20 mouse cellular contexts compared by ENCODE assay signal in the genomic region with DNA sequence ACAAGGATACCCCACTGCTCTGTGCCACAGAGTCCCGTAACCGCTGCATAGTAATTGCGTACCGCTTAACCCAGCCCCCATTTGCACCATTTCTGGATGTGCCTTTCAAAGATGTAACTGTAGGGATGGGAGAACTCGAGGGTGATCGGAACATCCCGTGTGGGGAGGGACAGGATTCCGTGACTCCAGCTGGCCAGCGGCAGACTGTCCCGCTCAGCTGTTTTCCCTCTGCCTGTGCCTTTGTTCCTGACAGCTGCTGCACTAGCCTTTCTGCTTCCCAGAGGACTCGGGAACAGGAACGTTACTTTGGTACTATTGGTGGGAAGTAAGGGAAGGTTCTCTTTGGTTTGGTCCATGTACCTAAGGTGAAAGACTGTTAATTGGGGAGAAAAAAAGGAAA. TPM values are rescaled to one million over a fixed set of nuclear protein-coding genes. Genes with fewer than 3 reads are reported as not detected.
DNase-seq lines count a peak whose midpoint lies in the region; ATAC-seq and TF ChIP-seq lines count a peak whose summit lies in the region.
"Had no signal": no experiment of that assay in that cellular context is flagged by ENCODE, and none has a peak within 500 bp of the region (broad histone marks: within the 10 kb centered on the region; RNA-seq: fewer than 3 reads in every experiment).

No protein-coding gene starts in this region.

- 87% methylated on average over 12 of the region's 12 CpGs for WGBS in limb, embryonic 13.5 days
- 93% methylated on average over 12 of the region's 12 CpGs for WGBS in limb, embryonic 10.5 days
- WGBS in hindbrain, postnatal 0 days, result 59% methylated on average over 12 of the region's 12 CpGs
- WGBS in forebrain, postnatal 0 days, result 86% methylated on average over 12 of the region's 12 CpGs

- H3K4me3 ChIP-seq in limb, embryonic 13.5 days, result no peak overlapping the region
- H3K4me3 ChIP-seq in limb, embryonic 10.5 days, result no peak overlapping the region
- H3K4me3 ChIP-seq in E14TG2a.4 (replicated peaks; ENCODE audit: low read length), result 0 out of 2 replicates have a peak overlapping the region, but pooled peaks have one; percentile 17
- no peak overlapping the region for H3K4me3 ChIP-seq in hindbrain, postnatal 0 days (ENCODE audit: low read length)
- H3K4me3 ChIP-seq in forebrain, postnatal 0 days (ENCODE audit: low read depth, low read length), result no peak overlapping the region
- H3K4me3 ChIP-seq in left cerebral cortex, adult 2 months, result no peak overlapping the region
- H3K4me3 ChIP-seq: forebrain, embryonic 10.5 days; heart, adult 2 months; liver, embryonic 13.5 days; midbrain, embryonic 15.5 days had no signal

- no peak overlapping the region for H3K4me2 ChIP-seq in limb, embryonic 13.5 days (replicated peaks)
- H3K4me2 ChIP-seq in hindbrain, postnatal 0 days (ENCODE audit: low read depth, low read length), result no peak overlapping the region
- H3K4me2 ChIP-seq in forebrain, postnatal 0 days (ENCODE audit: low read depth), result no peak overlapping the region
- H3K4me2 ChIP-seq: liver, embryonic 13.5 days; midbrain, embryonic 15.5 days had no signal

- TF ChIP-seq CTCF in E14TG2a.4 (conservative IDR thresholded peaks at IDR 0.05; ENCODE audit: low read length), result no peak
- TF ChIP-seq CTCF in hindbrain, postnatal 0 days (IDR thresholded peaks at IDR 0.05; ENCODE audit: low read depth), result no peak
- TF ChIP-seq CTCF in forebrain, postnatal 0 days (IDR thresholded peaks at IDR 0.05; ENCODE audit: low read depth), result no peak
- no peak for TF ChIP-seq CTCF in left cerebral cortex, adult 2 months (IDR thresholded peaks at IDR 0.05)

- H3K27ac ChIP-seq in limb, embryonic 13.5 days, result no peak overlapping the region
- H3K27ac ChIP-seq in limb, embryonic 10.5 days, result no peak overlapping the region
- H3K27ac ChIP-seq in hindbrain, postnatal 0 days, result peak overlapping the region; percentile 32; the same call in 1 of the 2 replicates
- H3K27ac ChIP-seq in forebrain, postnatal 0 days (ENCODE audit: low read depth, low read length), result no peak overlapping the region
- no peak overlapping the region for H3K27ac ChIP-seq in left cerebral cortex, adult 2 months
- H3K27ac ChIP-seq: forebrain, embryonic 10.5 days; heart, adult 2 months; liver, embryonic 13.5 days; midbrain, embryonic 15.5 days had no signal

- DNase-seq in heart, adult 11 months, result peak; percentile 85
- no peak for DNase-seq in heart, adult 9 months (ENCODE audit: low spot score in 2 of 2)
- DNase-seq in limb, embryonic 10.5 days (ENCODE audit: low spot score), result no peak
- no peak for DNase-seq in hindbrain, postnatal 0 days (ENCODE audit: low spot score)
- DNase-seq in forebrain, postnatal 0 days, result no peak
- DNase-seq in left cerebral cortex, adult 2 months (ENCODE audit: extremely low spot score in 1 of 2, low spot score in 2 of 2), result no peak
- DNase-seq: adrenal gland, postnatal 25 days; cerebellum, adult 9-10 months; gastrocnemius, postnatal 25 days; heart, adult 2 months; kidney, adult 18-20 months; kidney, postnatal 25 days; liver, embryonic 13.5 days; lung, adult 2 months; lung, postnatal 14 days had no signal

- peak; percentile 57; the same call in 1 of the 2 replicates for ATAC-seq in limb, embryonic 13.5 days (ENCODE audit: low FRiP score, low read depth)
- no peak for ATAC-seq in hindbrain, postnatal 0 days
- no peak for ATAC-seq in forebrain, postnatal 0 days
- ATAC-seq: midbrain, embryonic 15.5 days had no signal

- no peaks in the 10 kb centered on the region for H3K4me1 ChIP-seq in limb, embryonic 13.5 days
- no peaks in the 10 kb centered on the region for H3K4me1 ChIP-seq in limb, embryonic 10.5 days
- H3K4me1 ChIP-seq in E14TG2a.4 (replicated peaks; ENCODE audit: low read depth, low read length), result peaks cover 69% of the 10 kb centered on the region
- no peaks in the 10 kb centered on the region for H3K4me1 ChIP-seq in hindbrain, postnatal 0 days (ENCODE audit: insufficient read depth, low read length)
- H3K4me1 ChIP-seq in forebrain, postnatal 0 days (ENCODE audit: insufficient read depth), result no peaks in the 10 kb centered on the region
- H3K4me1 ChIP-seq: midbrain, embryonic 15.5 days had no signal

- intact Hi-C loops in left cerebral cortex, adult 2 months (cut with DNase I), result no loop called here

- no peak overlapping the region for H3K9ac ChIP-seq in limb, embryonic 13.5 days
- no peak overlapping the region for H3K9ac ChIP-seq in hindbrain, postnatal 0 days (replicated peaks; ENCODE audit: low read length)
- no peak overlapping the region for H3K9ac ChIP-seq in forebrain, postnatal 0 days
- H3K9ac ChIP-seq: liver, embryonic 13.5 days; midbrain, embryonic 15.5 days had no signal

- H3K27me3 ChIP-seq in limb, embryonic 13.5 days, result no peaks in the 10 kb centered on the region
- no peaks in the 10 kb centered on the region for H3K27me3 ChIP-seq in limb, embryonic 10.5 days (ENCODE audit: low read depth, poor library complexity, severe bottlenecking)
- H3K27me3 ChIP-seq in E14TG2a.4 (ENCODE audit: insufficient read depth, low read length), result no peaks in the 10 kb centered on the region
- H3K27me3 ChIP-seq in hindbrain, postnatal 0 days (ENCODE audit: insufficient read depth, low read length), result no peaks in the 10 kb centered on the region
- no peaks in the 10 kb centered on the region for H3K27me3 ChIP-seq in forebrain, postnatal 0 days (ENCODE audit: insufficient read depth, low read length)
- H3K27me3 ChIP-seq: liver, embryonic 13.5 days; midbrain, embryonic 15.5 days had no signal

- H3K9me3 ChIP-seq in limb, embryonic 13.5 days, result no peaks in the 10 kb centered on the region
- no peaks in the 10 kb centered on the region for H3K9me3 ChIP-seq in limb, embryonic 10.5 days (replicated peaks)
- no peaks in the 10 kb centered on the region for H3K9me3 ChIP-seq in E14TG2a.4 (ENCODE audit: low read length)
- no peaks in the 10 kb centered on the region for H3K9me3 ChIP-seq in hindbrain, postnatal 0 days (ENCODE audit: low read length)
- no peaks in the 10 kb centered on the region for H3K9me3 ChIP-seq in forebrain, postnatal 0 days (ENCODE audit: low read length)
- H3K9me3 ChIP-seq: forebrain, embryonic 10.5 days; liver, embryonic 13.5 days; midbrain, embryonic 15.5 days had no signal

- peaks cover 93% of the 10 kb centered on the region for H3K36me3 ChIP-seq in limb, embryonic 13.5 days
- H3K36me3 ChIP-seq in limb, embryonic 10.5 days, result peaks cover 95% of the 10 kb centered on the region
- peaks cover 80% of the 10 kb centered on the region for H3K36me3 ChIP-seq in E14TG2a.4 (ENCODE audit: insufficient read depth, low read length)
- peaks cover 29% of the 10 kb centered on the region for H3K36me3 ChIP-seq in hindbrain, postnatal 0 days (ENCODE audit: insufficient read depth, low read length)
- peaks cover 56% of the 10 kb centered on the region for H3K36me3 ChIP-seq in forebrain, postnatal 0 days (ENCODE audit: insufficient read depth)

RNA-seq across cellular contexts. Expression of gene Cc2d1b, which starts 14.0 kb away (rescaled TPM):
- polyA plus RNA-seq in limb, embryonic 13.5 days (2015; fragmentation: Nextera tagmentation; extraction: Ambion mirVana), result 30.0 and 33.0 TPM in 2 replicates
- polyA plus RNA-seq in limb, embryonic 10.5 days (2016; fragmentation: Nextera tagmentation; extraction: Ambion mirVana), result 28.9 and 31.2 TPM in 2 replicates
- 39.4 and 40.8 TPM in 2 replicates for total RNA-seq in hindbrain, postnatal 0 days (2014; rRNA removed)
- 18.7 and 19.9 TPM in 2 replicates for polyA plus RNA-seq in hindbrain, postnatal 0 days (2015; fragmentation: Nextera tagmentation; extraction: Ambion mirVana)
- total RNA-seq in forebrain, postnatal 0 days (2014; rRNA removed), result 45.1 and 59.7 TPM in 2 replicates
- polyA plus RNA-seq in forebrain, postnatal 0 days (2015; fragmentation: Nextera tagmentation; extraction: Ambion mirVana), result 12.0 and 14.5 TPM in 2 replicates
- total RNA-seq in left cerebral cortex, adult 2 months (2021), result 10 to 100 TPM; 35.5 to 40.3 TPM

RNA-seq across cellular contexts. Expression of gene Orc1, which starts 54.5 kb away (rescaled TPM):
- 11.7 and 12.2 TPM in 2 replicates for polyA plus RNA-seq in limb, embryonic 13.5 days (2015; fragmentation: Nextera tagmentation; extraction: Ambion mirVana)
- polyA plus RNA-seq in limb, embryonic 10.5 days (2016; fragmentation: Nextera tagmentation; extraction: Ambion mirVana), result 30.4 and 31.1 TPM in 2 replicates
- total RNA-seq in hindbrain, postnatal 0 days (2014; rRNA removed), result 0.65 and 2.7 TPM in 2 replicates
- 1.3 and 1.8 TPM in 2 replicates for polyA plus RNA-seq in hindbrain, postnatal 0 days (2015; fragmentation: Nextera tagmentation; extraction: Ambion mirVana)
- 0.46 and 1.5 TPM in 2 replicates for total RNA-seq in forebrain, postnatal 0 days (2014; rRNA removed)
- 0.58 and 0.85 TPM in 2 replicates for polyA plus RNA-seq in forebrain, postnatal 0 days (2015; fragmentation: Nextera tagmentation; extraction: Ambion mirVana)
- not detected for total RNA-seq in left cerebral cortex, adult 2 months (2021)
- total RNA-seq: gastrocnemius, postnatal 25 days; heart, adult 2 months; left cerebral cortex, postnatal 36 days had no signal

RNA-seq across cellular contexts. Expression of gene Prpf38a, which starts 54.6 kb away (rescaled TPM):
- 100 and 101 TPM in 2 replicates for polyA plus RNA-seq in limb, embryonic 13.5 days (2015; fragmentation: Nextera tagmentation; extraction: Ambion mirVana)
- polyA plus RNA-seq in limb, embryonic 10.5 days (2016; fragmentation: Nextera tagmentation; extraction: Ambion mirVana), result 126 and 132 TPM in 2 replicates
- total RNA-seq in hindbrain, postnatal 0 days (2014; rRNA removed), result 14.8 and 19.9 TPM in 2 replicates
- polyA plus RNA-seq in hindbrain, postnatal 0 days (2015; fragmentation: Nextera tagmentation; extraction: Ambion mirVana), result 59.6 and 65.6 TPM in 2 replicates
- total RNA-seq in forebrain, postnatal 0 days (2014; rRNA removed), result 63.1 and 66.0 TPM in 2 replicates
- polyA plus RNA-seq in forebrain, postnatal 0 days (2015; fragmentation: Nextera tagmentation; extraction: Ambion mirVana), result 68.7 and 69.2 TPM in 2 replicates
- 10 to 100 TPM; 28.5 to 29.3 TPM for total RNA-seq in left cerebral cortex, adult 2 months (2021)
